Mouse (Mus musculus): ENCODE results near the gene Otol1. TPM values are rescaled to one million over a fixed set of nuclear protein-coding genes. Genes with fewer than 3 reads are reported as not detected.

The Otol1 gene
- not detected in 2 replicates for polyA plus RNA-seq (2015; fragmentation: Nextera tagmentation; extraction: Ambion mirVana)

- no peak for ATAC-seq (ENCODE audit: insufficient read depth)
- no peak within 1 kb of the TSS for H3K4me2 ChIP-seq
Observed at GRCm38 (mm10) chr3:70007313-70007712, at the start of gene Otol1. Otol1 (plus strand) TSS chr3:70007613.

GRCm38 (mm10) chr3:69962187-69962586, 45.2 kb upstream of the Otol1 start:
- Histone ChIP-seq H3K9ac (no peak overlapping the region), H3K4me3 (replicated peaks) (no peak overlapping the region), H3K36me3 (replicated peaks) (no peaks in the 10 kb centered on the region), H3K27me3 (no peaks in the 10 kb centered on the region), H3K4me1 (replicated peaks) (no peaks in the 10 kb centered on the region), H3K27ac (replicated peaks) (no peak overlapping the region), H3K4me2 (no peak overlapping the region), H3K9me3 (replicated peaks) (no peaks in the 10 kb centered on the region)
- no peak for ATAC-seq (ENCODE audit: insufficient read depth)
- 43% methylated on average over 5 of the region's 5 CpGs for WGBS (ENCODE audit: insufficient replicate concordance)

More at GRCm38 (mm10) chr3:70007313-70007712, at the start of gene Otol1:
- WGBS (ENCODE audit: insufficient replicate concordance): 48% methylated on average over 4 of the region's 4 CpGs
- no peaks in the 10 kb centered on the region for H3K36me3 ChIP-seq (replicated peaks)
- no peaks in the 10 kb centered on the region for H3K4me1 ChIP-seq (replicated peaks)
- no peaks in the 10 kb centered on the region for H3K9me3 ChIP-seq (replicated peaks)
- H3K9ac ChIP-seq: no peak within 1 kb of the TSS
- no peaks in the 10 kb centered on the region for H3K27me3 ChIP-seq
- H3K4me3 ChIP-seq (replicated peaks): no peak within 1 kb of the TSS
- no peak within 1 kb of the TSS for H3K27ac ChIP-seq (replicated peaks)

GRCm38 (mm10) chr3:69971482-69972097, 35.8 kb upstream of the Otol1 start:
- 59% methylated on average over 6 of the region's 6 CpGs for WGBS (ENCODE audit: insufficient replicate concordance)
- no peaks in the 10 kb centered on the region for H3K4me1 ChIP-seq (replicated peaks)
- no peaks in the 10 kb centered on the region for H3K27me3 ChIP-seq
- ATAC-seq (ENCODE audit: insufficient read depth): no peak
- no peak overlapping the region for H3K27ac ChIP-seq (replicated peaks)
- H3K36me3 ChIP-seq (replicated peaks): no peaks in the 10 kb centered on the region
- no peaks in the 10 kb centered on the region for H3K9me3 ChIP-seq (replicated peaks)
- no peak overlapping the region for H3K4me3 ChIP-seq (replicated peaks)
- H3K4me2 ChIP-seq: no peak overlapping the region
- no peak overlapping the region for H3K9ac ChIP-seq

GRCm38 (mm10) chr3:69978092-69978491, 29.3 kb upstream of the Otol1 start:
- no peaks in the 10 kb centered on the region for H3K36me3 ChIP-seq (replicated peaks)
- H3K4me1 ChIP-seq (replicated peaks): no peaks in the 10 kb centered on the region
- no peak overlapping the region for H3K4me3 ChIP-seq (replicated peaks)
- no peaks in the 10 kb centered on the region for H3K27me3 ChIP-seq
- H3K27ac ChIP-seq (replicated peaks): no peak overlapping the region
- H3K9ac ChIP-seq: no peak overlapping the region
- no peak overlapping the region for H3K4me2 ChIP-seq
- H3K9me3 ChIP-seq (replicated peaks): no peaks in the 10 kb centered on the region
- ATAC-seq (ENCODE audit: insufficient read depth): no peak

GRCm38 (mm10) chr3:69993806-69994205, 13.6 kb upstream of the Otol1 start:
- H3K9ac ChIP-seq: no peak overlapping the region
- H3K36me3 ChIP-seq (replicated peaks): no peaks in the 10 kb centered on the region
- ATAC-seq (ENCODE audit: insufficient read depth): no peak
- no peak overlapping the region for H3K4me3 ChIP-seq (replicated peaks)
- H3K27me3 ChIP-seq: no peaks in the 10 kb centered on the region
- WGBS (ENCODE audit: insufficient replicate concordance): 57% methylated on average over 4 of the region's 4 CpGs
- H3K9me3 ChIP-seq (replicated peaks): no peaks in the 10 kb centered on the region
- no peak overlapping the region for H3K27ac ChIP-seq (replicated peaks)
- H3K4me1 ChIP-seq (replicated peaks): no peaks in the 10 kb centered on the region
- H3K4me2 ChIP-seq: no peak overlapping the region

GRCm38 (mm10) chr3:70001540-70001939, 5.9 kb upstream of the Otol1 start:
- Histone ChIP-seq H3K36me3 (replicated peaks) (no peaks in the 10 kb centered on the region), H3K27me3 (no peaks in the 10 kb centered on the region), H3K9ac (no peak overlapping the region), H3K4me1 (replicated peaks) (no peaks in the 10 kb centered on the region), H3K9me3 (replicated peaks) (no peaks in the 10 kb centered on the region), H3K27ac (replicated peaks) (no peak overlapping the region), H3K4me3 (replicated peaks) (no peak overlapping the region), H3K4me2 (no peak overlapping the region)
- 59% methylated on average over 9 of the region's 9 CpGs for WGBS (ENCODE audit: insufficient replicate concordance)
- no peak for ATAC-seq (ENCODE audit: insufficient read depth)

- Histone ChIP-seq H3K4me2 (no peak overlapping the region), H3K36me3 (replicated peaks) (no peaks in the 10 kb centered on the region), H3K9ac (no peak overlapping the region), H3K4me3 (replicated peaks) (no peak overlapping the region), H3K9me3 (replicated peaks) (no peaks in the 10 kb centered on the region), H3K27ac (replicated peaks) (no peak overlapping the region), H3K27me3 (no peaks in the 10 kb centered on the region), H3K4me1 (replicated peaks) (no peaks in the 10 kb centered on the region)
- ATAC-seq (ENCODE audit: insufficient read depth): no peak
- 69% methylated on average over 17 of the region's 17 CpGs for WGBS (ENCODE audit: insufficient replicate concordance)
Observed at GRCm38 (mm10) chr3:70003126-70003764, 4.2 kb upstream of the Otol1 start.

- WGBS (ENCODE audit: insufficient replicate concordance): 33% methylated on average over 7 of the region's 7 CpGs
- no peak for ATAC-seq (ENCODE audit: insufficient read depth)
- Histone ChIP-seq H3K4me1 (replicated peaks) (no peaks in the 10 kb centered on the region), H3K36me3 (replicated peaks) (no peaks in the 10 kb centered on the region), H3K27me3 (no peaks in the 10 kb centered on the region), H3K9me3 (replicated peaks) (no peaks in the 10 kb centered on the region), H3K9ac (no peak overlapping the region), H3K4me2 (no peak overlapping the region), H3K27ac (replicated peaks) (no peak overlapping the region), H3K4me3 (replicated peaks) (no peak overlapping the region)
Observed at GRCm38 (mm10) chr3:70003955-70004354, 3.5 kb upstream of the Otol1 start.

- no peaks in the 10 kb centered on the region for H3K27me3 ChIP-seq
- no peaks in the 10 kb centered on the region for H3K4me1 ChIP-seq (replicated peaks)
- H3K9me3 ChIP-seq (replicated peaks): no peaks in the 10 kb centered on the region
- no peaks in the 10 kb centered on the region for H3K36me3 ChIP-seq (replicated peaks)
- no peak for ATAC-seq (ENCODE audit: insufficient read depth)
- H3K4me2 ChIP-seq: no peak overlapping the region
- H3K27ac ChIP-seq (replicated peaks): no peak overlapping the region
- H3K4me3 ChIP-seq (replicated peaks): no peak overlapping the region
- 54% methylated on average over 8 of the region's 8 CpGs for WGBS (ENCODE audit: insufficient replicate concordance)
- no peak overlapping the region for H3K9ac ChIP-seq
Observed at GRCm38 (mm10) chr3:70004379-70004778, 3.0 kb upstream of the Otol1 start.

- no peaks in the 10 kb centered on the region for H3K27me3 ChIP-seq
- H3K4me2 ChIP-seq: no peak overlapping the region
- H3K4me3 ChIP-seq (replicated peaks): no peak overlapping the region
- no peak for ATAC-seq (ENCODE audit: insufficient read depth)
- H3K9me3 ChIP-seq (replicated peaks): no peaks in the 10 kb centered on the region
- no peak overlapping the region for H3K27ac ChIP-seq (replicated peaks)
- H3K36me3 ChIP-seq (replicated peaks): no peaks in the 10 kb centered on the region
- WGBS (ENCODE audit: insufficient replicate concordance): 54% methylated on average over 4 of the region's 4 CpGs
- H3K9ac ChIP-seq: no peak overlapping the region
- H3K4me1 ChIP-seq (replicated peaks): no peaks in the 10 kb centered on the region
Observed at GRCm38 (mm10) chr3:70012641-70013040, 5.2 kb downstream of the Otol1 start.

- 48% methylated on average over 6 of the region's 6 CpGs for WGBS (ENCODE audit: insufficient replicate concordance)
- H3K9ac ChIP-seq: no peak overlapping the region
- no peak overlapping the region for H3K27ac ChIP-seq (replicated peaks)
- no peak overlapping the region for H3K4me3 ChIP-seq (replicated peaks)
- no peaks in the 10 kb centered on the region for H3K4me1 ChIP-seq (replicated peaks)
- H3K4me2 ChIP-seq: no peak overlapping the region
- no peaks in the 10 kb centered on the region for H3K9me3 ChIP-seq (replicated peaks)
- H3K27me3 ChIP-seq: no peaks in the 10 kb centered on the region
- no peaks in the 10 kb centered on the region for H3K36me3 ChIP-seq (replicated peaks)
- no peak for ATAC-seq (ENCODE audit: insufficient read depth)
Observed at GRCm38 (mm10) chr3:70026605-70027004, 19.2 kb downstream of the Otol1 start.

GRCm38 (mm10) chr3:70029260-70029659, 21.8 kb downstream of the Otol1 start:
- Histone ChIP-seq H3K4me3 (replicated peaks) (no peak overlapping the region), H3K36me3 (replicated peaks) (no peaks in the 10 kb centered on the region), H3K27ac (replicated peaks) (no peak overlapping the region), H3K9ac (no peak overlapping the region), H3K27me3 (no peaks in the 10 kb centered on the region), H3K4me1 (replicated peaks) (no peaks in the 10 kb centered on the region), H3K9me3 (replicated peaks) (no peaks in the 10 kb centered on the region), H3K4me2 (no peak overlapping the region)
- 50% methylated on average over 3 of the region's 3 CpGs for WGBS (ENCODE audit: insufficient replicate concordance)
- no peak for ATAC-seq (ENCODE audit: insufficient read depth)

All from liver, embryonic 15.5 days (tissue).